9 mouse cellular contexts compared by ENCODE assay signal in the genomic region with DNA sequence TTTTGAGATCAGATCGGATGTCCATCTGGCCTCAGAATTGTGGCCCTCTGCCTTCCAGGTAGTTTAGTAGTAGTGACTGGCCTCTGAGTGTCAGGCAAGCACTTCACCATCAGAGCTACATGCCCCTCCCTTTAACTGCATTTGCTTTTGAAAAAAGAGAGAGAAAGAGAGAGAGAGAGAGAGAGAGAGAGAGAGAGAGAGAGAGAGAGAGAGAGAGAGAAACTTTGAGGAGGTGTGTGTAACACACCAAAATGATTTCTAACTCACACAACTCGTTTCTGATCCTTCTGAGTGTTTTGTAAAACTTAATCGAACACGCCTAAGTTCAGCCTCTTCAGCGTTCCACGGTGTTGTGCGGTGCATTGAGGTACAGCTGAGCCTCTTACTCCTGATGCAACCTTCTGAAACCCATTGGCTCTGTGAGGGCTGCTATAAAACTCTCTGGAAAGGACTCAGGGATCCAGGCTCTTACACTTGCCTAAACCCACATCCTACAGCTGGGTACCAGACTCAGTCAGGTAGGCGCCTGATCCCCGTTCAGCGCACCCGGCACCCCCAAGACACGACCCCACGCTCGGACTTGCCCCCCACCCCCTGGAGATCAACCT. TPM values are rescaled to one million over a fixed set of nuclear protein-coding genes. Genes with fewer than 3 reads are reported as not detected.
DNase-seq lines count a peak whose midpoint lies in the region; ATAC-seq lines count a peak whose summit lies in the region.
"Had no signal": no experiment of that assay in that cellular context is flagged by ENCODE, and none has a peak within 500 bp of the region (broad histone marks: within the 10 kb centered on the region; RNA-seq: fewer than 3 reads in every experiment).

No protein-coding gene starts in this region.

- H3K4me2 ChIP-seq in heart, embryonic 16.5 days (ENCODE audit: low read depth, low read length) = peak overlapping the region; percentile 53
- peak overlapping the region; percentile 21 for H3K4me2 ChIP-seq in embryonic facial prominence, embryonic 11.5 days (ENCODE audit: low read depth, low read length)
- H3K4me2 ChIP-seq in intestine, embryonic 14.5 days (ENCODE audit: low read length) = peak overlapping the region; percentile 45

- peaks cover 48% of the 10 kb centered on the region for H3K27me3 ChIP-seq in heart, embryonic 16.5 days (ENCODE audit: control insufficient read depth, insufficient read depth, low read length)
- H3K27me3 ChIP-seq in embryonic facial prominence, embryonic 11.5 days (ENCODE audit: control insufficient read depth, insufficient read depth, low read length) = peaks cover 50% of the 10 kb centered on the region
- H3K27me3 ChIP-seq in intestine, embryonic 14.5 days (replicated peaks; ENCODE audit: control insufficient read depth, insufficient read depth, low read length) = peaks cover 58% of the 10 kb centered on the region

- peak overlapping the region; percentile 31; the same call in 1 of the 2 replicates for H3K9ac ChIP-seq in heart, embryonic 16.5 days (ENCODE audit: low read length)
- no peak overlapping the region; the same call in 1 of the 2 replicates for H3K9ac ChIP-seq in embryonic facial prominence, embryonic 11.5 days (replicated peaks; ENCODE audit: low read length)
- H3K9ac ChIP-seq in intestine, embryonic 14.5 days (ENCODE audit: low read length) = peak overlapping the region; percentile 53

- no peak for DNase-seq in heart, adult 9 months (ENCODE audit: low spot score in 2 of 2)
- no peak for DNase-seq in embryonic facial prominence, embryonic 11.5 days (ENCODE audit: low spot score)
- DNase-seq in intestine, embryonic 14.5 days (ENCODE audit: low spot score) = peak; percentile 62
- peak; percentile 35 for DNase-seq in neural tube, embryonic 10.5 days (ENCODE audit: extremely low spot score, low spot score)
- no peak for DNase-seq in cerebellum, postnatal 4 days (ENCODE audit: low spot score in 2 of 2)
- DNase-seq in embryo, embryonic 9.5 days (ENCODE audit: extremely low spot score) = no peak
- DNase-seq in layer of hippocampus, adult 11-12 months (ENCODE audit: low spot score) = no peak
- DNase-seq: cerebellum, adult 11 months had no signal

- 5% methylated on average over 14 of the region's 14 CpGs for WGBS in heart, embryonic 16.5 days
- WGBS in embryonic facial prominence, embryonic 11.5 days = 4% methylated on average over 14 of the region's 14 CpGs
- WGBS in intestine, embryonic 14.5 days = 2% methylated on average over 14 of the region's 14 CpGs

- H3K4me3 ChIP-seq in heart, embryonic 16.5 days (ENCODE audit: low read length) = peak overlapping the region; percentile 48
- peak overlapping the region; percentile 12; the same call in 1 of the 2 replicates for H3K4me3 ChIP-seq in embryonic facial prominence, embryonic 11.5 days (ENCODE audit: low read depth, low read length)
- H3K4me3 ChIP-seq in intestine, embryonic 14.5 days (ENCODE audit: low read depth, low read length) = peak overlapping the region; percentile 39

- no peak for ATAC-seq in heart, embryonic 16.5 days (replicated peaks; ENCODE audit: extremely low read depth, insufficient read depth, low FRiP score)
- no peak for ATAC-seq in embryonic facial prominence, embryonic 11.5 days (replicated peaks; ENCODE audit: insufficient number of reproducible peaks, low FRiP score, low TSS enrichment, low read depth)
- ATAC-seq in intestine, embryonic 14.5 days (replicated peaks; ENCODE audit: low FRiP score, low TSS enrichment, low read depth) = no peak

- 0 out of 2 replicates have a peak overlapping the region, but pooled peaks have one; percentile 12 for H3K27ac ChIP-seq in heart, embryonic 16.5 days (ENCODE audit: low read length)
- no peak overlapping the region for H3K27ac ChIP-seq in embryonic facial prominence, embryonic 11.5 days (replicated peaks; ENCODE audit: low read depth, low read length)
- peak overlapping the region; percentile 71 for H3K27ac ChIP-seq in intestine, embryonic 14.5 days (ENCODE audit: low read depth)

- H3K4me1 ChIP-seq in heart, embryonic 16.5 days (ENCODE audit: control insufficient read depth, insufficient read depth, low read length) = peaks cover 16% of the 10 kb centered on the region
- H3K4me1 ChIP-seq in embryonic facial prominence, embryonic 11.5 days (ENCODE audit: control insufficient read depth, insufficient read depth, low read length) = no peaks in the 10 kb centered on the region
- peaks cover 5% of the 10 kb centered on the region; the same call in 1 of the 2 replicates for H3K4me1 ChIP-seq in intestine, embryonic 14.5 days (replicated peaks; ENCODE audit: control insufficient read depth, insufficient read depth, low read length)

- no peaks in the 10 kb centered on the region for H3K36me3 ChIP-seq in heart, embryonic 16.5 days (ENCODE audit: control insufficient read depth, insufficient read depth)
- no peaks in the 10 kb centered on the region for H3K36me3 ChIP-seq in embryonic facial prominence, embryonic 11.5 days (replicated peaks; ENCODE audit: control insufficient read depth, insufficient read depth, low read depth, low read length)
- no peaks in the 10 kb centered on the region for H3K36me3 ChIP-seq in intestine, embryonic 14.5 days (ENCODE audit: control insufficient read depth, insufficient read depth, low read length)

- H3K9me3 ChIP-seq in heart, embryonic 16.5 days (replicated peaks; ENCODE audit: control insufficient read depth, low read length) = no peaks in the 10 kb centered on the region
- H3K9me3 ChIP-seq in embryonic facial prominence, embryonic 11.5 days (replicated peaks; ENCODE audit: control insufficient read depth, low read length) = no peaks in the 10 kb centered on the region
- H3K9me3 ChIP-seq in intestine, embryonic 14.5 days (ENCODE audit: control insufficient read depth, low read length) = no peaks in the 10 kb centered on the region

RNA-seq across cellular contexts. Expression of a gene that starts 0.6 kb away (rescaled TPM):
- 0.61 and 1.1 TPM in 2 replicates for polyA plus RNA-seq in heart, embryonic 16.5 days (2015; fragmentation: Nextera tagmentation; extraction: Ambion mirVana)
- polyA plus RNA-seq in embryonic facial prominence, embryonic 11.5 days (2014; fragmentation: Nextera tagmentation; extraction: Ambion mirVana) = not detected in 2 replicates
- polyA plus RNA-seq in intestine, embryonic 14.5 days (2014; fragmentation: Nextera tagmentation; extraction: Ambion mirVana) = 26.6 and 30.9 TPM in 2 replicates

Comparison
In these comparisons a context has a peak if more than half of its experiments do, and no peak if none do; other contexts are left out.
1. DNase-seq: peak in intestine, embryonic 14.5 days (single experiment) and neural tube, embryonic 10.5 days (single experiment); none in heart, adult 9 months (0 of 2), embryonic facial prominence, embryonic 11.5 days (single experiment), cerebellum, postnatal 4 days (0 of 2), embryo, embryonic 9.5 days (single experiment) and layer of hippocampus, adult 11-12 months (single experiment).
2. RNA of a gene that starts 0.6 kb away (polyA plus RNA-seq): 26.6 to 30.9 TPM in intestine, embryonic 14.5 days; 0.61 to 1.1 TPM in heart, embryonic 16.5 days and not detected in embryonic facial prominence, embryonic 11.5 days; every median in the first group is over 10 times any median in the second.
3. Peak in every context shown above with its lines, with median percentiles within 50 percentile points of each other: H3K4me2 ChIP-seq and H3K4me3 ChIP-seq.